Mouse (Mus musculus) liver, adult 2 months (tissue): ENCODE measurements around the gene Rbfox3.

Experiments
- CTCF ChIP-seq: fragments of 200-500 bp; IDR thresholded peaks from 2 replicates; pipeline ENCODE4 v1.5.1; 2011; ENCODE audit warnings: low read depth, low read length, control low read depth
- POLR2A ChIP-seq: fragments of 200-500 bp; IDR thresholded peaks from 2 replicates; pipeline ENCODE4 v1.6.1; 2011; ENCODE audit warnings: low read length, control low read depth; ENCODE audit not compliant: insufficient read depth; ENCODE audit errors: extremely low read depth

GRCm38 (mm10) chr11:118550773-118551520 lies 360.4 kb downstream of the Rbfox3 start:
- TF ChIP-seq CTCF, result no peak
- TF ChIP-seq POLR2A, result no peak
